Mouse (Mus musculus): ENCODE results near the gene Mthfd1. TPM values are rescaled to one million over a fixed set of nuclear protein-coding genes. Genes with fewer than 3 reads are reported as not detected.
A peak's percentile ranks its signal among the peaks of the same experiment; 100 is the strongest.

The Mthfd1 gene
- polyA plus RNA-seq, 1 experiment from 2014 or later, result 102 TPM

DNA sequence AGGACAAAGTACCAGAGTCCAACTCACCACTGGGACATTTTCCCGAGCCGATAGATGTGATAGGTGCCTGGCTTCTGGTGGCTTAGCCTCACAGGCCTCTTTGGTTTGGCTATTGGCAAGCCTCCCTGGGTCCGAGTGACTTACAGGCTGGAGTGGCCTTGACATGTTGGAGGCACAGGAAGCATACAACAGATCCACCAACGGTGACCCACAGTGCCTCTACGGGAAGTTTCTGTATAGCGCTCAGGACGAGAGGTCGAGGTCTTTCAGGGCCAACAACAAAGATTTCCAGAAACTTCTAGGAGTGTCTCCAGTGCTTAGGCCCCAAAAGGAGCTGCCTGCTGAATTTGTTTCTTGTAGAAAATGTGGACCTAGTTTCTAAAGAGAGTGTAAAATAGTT lies 10.1 kb upstream of the Mthfd1 start:
- H3K9ac ChIP-seq, result no peak overlapping the region
- H3K4me3 ChIP-seq (replicated peaks), result no peak overlapping the region
- no peak overlapping the region for H3K4me2 ChIP-seq (replicated peaks)
- WGBS, result 83% methylated on average over 8 of the region's 8 CpGs
- no peaks in the 10 kb centered on the region for H3K9me3 ChIP-seq
- H3K36me3 ChIP-seq, result no peaks in the 10 kb centered on the region
- H3K4me1 ChIP-seq (replicated peaks), result no peaks in the 10 kb centered on the region
- no peaks in the 10 kb centered on the region for H3K27me3 ChIP-seq (replicated peaks)
- no peak for ATAC-seq
- no peak overlapping the region for H3K27ac ChIP-seq

DNA sequence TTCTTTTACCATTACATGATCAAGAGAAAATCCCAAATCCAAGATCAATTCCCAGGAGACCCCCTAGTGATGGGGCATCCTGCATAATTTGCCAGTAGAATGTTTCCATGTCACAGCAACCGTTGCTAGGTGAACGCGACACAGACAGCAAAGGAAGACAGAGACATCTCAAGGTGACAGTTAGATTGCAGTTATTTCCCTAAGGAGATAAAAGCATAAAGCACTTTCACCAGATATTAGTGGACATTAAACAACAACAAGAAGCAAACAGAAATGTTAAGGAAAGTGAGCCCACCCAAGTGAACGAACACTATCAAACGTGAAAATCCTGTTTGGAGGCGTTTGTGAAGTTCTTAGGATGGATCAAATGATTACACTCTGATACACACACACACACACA lies 8.5 kb upstream of the Mthfd1 start, which contains the start of gene Tex21:
Gene Tex21, minus strand, starts transcription at position 101 of the 400 bp plus-strand sequence.
- Histone ChIP-seq H3K9ac (no peak within 1 kb of the TSS), H3K36me3 (no peaks in the 10 kb centered on the region), H3K27me3 (replicated peaks) (no peaks in the 10 kb centered on the region), H3K4me3 (replicated peaks) (no peak within 1 kb of the TSS), H3K9me3 (no peaks in the 10 kb centered on the region), H3K4me2 (replicated peaks) (no peak within 1 kb of the TSS), H3K4me1 (replicated peaks) (no peaks in the 10 kb centered on the region), H3K27ac (no peak within 1 kb of the TSS)
- no peak for ATAC-seq
- WGBS, result 80% methylated on average over 6 of the region's 6 CpGs

DNA sequence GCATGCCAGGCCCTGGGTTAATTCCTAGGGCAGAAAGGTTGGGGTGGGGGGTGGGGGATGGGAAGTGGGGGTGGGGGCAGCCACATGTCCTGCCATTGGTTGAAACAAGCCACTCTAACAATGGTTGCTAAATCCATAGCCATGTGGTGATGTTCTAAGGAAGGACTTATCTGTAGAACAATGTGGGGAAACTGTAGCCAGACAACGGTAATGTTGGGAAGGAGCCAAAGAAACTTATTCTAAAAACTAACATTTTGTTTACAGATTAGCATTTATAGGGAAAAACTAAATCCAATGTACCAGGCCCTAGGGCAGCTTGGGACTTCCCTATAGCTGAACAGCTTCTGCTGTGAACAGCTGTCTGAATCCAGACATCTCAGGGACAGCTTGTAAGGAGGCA lies 2.0 kb upstream of the Mthfd1 start:
- Histone ChIP-seq H3K4me3 (replicated peaks) (no peak overlapping the region), H3K9ac (no peak overlapping the region), H3K4me1 (replicated peaks) (0 out of 2 replicates have a peak, but pooled peaks cover 3% of the 10 kb centered on the region), H3K36me3 (no peaks in the 10 kb centered on the region), H3K27me3 (replicated peaks) (no peaks in the 10 kb centered on the region), H3K27ac (no peak overlapping the region), H3K4me2 (replicated peaks) (no peak overlapping the region), H3K9me3 (no peaks in the 10 kb centered on the region)
- 79% methylated on average over 1 of the region's 1 CpGs for WGBS
- ATAC-seq, result no peak

DNA sequence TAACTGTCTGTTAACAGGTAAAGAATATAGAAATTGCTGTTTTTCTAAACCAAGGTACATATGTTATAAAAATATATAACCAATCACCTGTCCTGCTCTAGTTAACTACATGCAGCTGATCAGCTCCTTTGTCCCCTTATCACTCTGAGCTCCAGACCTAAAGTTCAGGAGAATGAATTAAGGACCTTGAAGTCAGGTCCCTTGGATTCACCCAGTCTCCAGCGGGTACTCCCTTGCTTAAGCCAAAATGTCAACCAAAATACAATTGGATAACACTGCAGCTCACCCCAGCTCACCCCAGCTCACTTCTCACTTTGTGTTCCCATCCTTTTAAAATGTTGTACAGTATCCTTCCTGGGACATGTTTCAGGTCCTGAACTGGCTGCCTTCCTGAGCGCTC lies 1.5 kb upstream of the Mthfd1 start:
- Histone ChIP-seq H3K27ac (no peak overlapping the region), H3K4me2 (replicated peaks) (no peak overlapping the region), H3K27me3 (replicated peaks) (no peaks in the 10 kb centered on the region), H3K4me1 (replicated peaks) (0 out of 2 replicates have a peak, but pooled peaks cover 3% of the 10 kb centered on the region), H3K9ac (no peak overlapping the region), H3K4me3 (replicated peaks) (no peak overlapping the region), H3K9me3 (no peaks in the 10 kb centered on the region), H3K36me3 (no peaks in the 10 kb centered on the region)
- WGBS, result 87% methylated on average over 2 of the region's 2 CpGs
- no peak for ATAC-seq

DNA sequence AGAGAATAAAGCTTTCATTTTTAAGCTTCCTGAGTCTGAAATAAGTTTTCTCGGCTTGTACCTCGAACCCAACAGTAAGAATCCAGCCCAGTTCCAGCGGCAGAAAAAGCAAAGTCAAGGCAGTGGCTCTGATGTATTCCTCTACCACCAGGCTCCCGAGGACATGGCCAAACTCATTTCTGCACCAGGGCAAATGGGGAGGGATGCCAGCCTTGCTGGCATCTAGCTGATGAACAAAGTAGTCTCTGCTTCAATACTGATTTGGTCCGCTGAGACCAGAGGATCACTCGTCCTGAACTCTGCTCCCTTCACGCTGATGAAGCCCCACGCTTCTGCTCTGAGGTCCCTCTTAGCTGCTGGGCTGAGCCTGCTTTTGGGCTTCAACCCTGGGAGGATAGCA lies 1.1 kb upstream of the Mthfd1 start:
- Histone ChIP-seq H3K4me2 (replicated peaks) (no peak overlapping the region), H3K36me3 (no peaks in the 10 kb centered on the region), H3K27me3 (replicated peaks) (no peaks in the 10 kb centered on the region), H3K27ac (no peak overlapping the region), H3K4me3 (replicated peaks) (no peak overlapping the region), H3K9me3 (no peaks in the 10 kb centered on the region), H3K9ac (no peak overlapping the region), H3K4me1 (replicated peaks) (0 out of 2 replicates have a peak, but pooled peaks cover 3% of the 10 kb centered on the region)
- WGBS, result 73% methylated on average over 8 of the region's 8 CpGs
- ATAC-seq, result no peak

DNA sequence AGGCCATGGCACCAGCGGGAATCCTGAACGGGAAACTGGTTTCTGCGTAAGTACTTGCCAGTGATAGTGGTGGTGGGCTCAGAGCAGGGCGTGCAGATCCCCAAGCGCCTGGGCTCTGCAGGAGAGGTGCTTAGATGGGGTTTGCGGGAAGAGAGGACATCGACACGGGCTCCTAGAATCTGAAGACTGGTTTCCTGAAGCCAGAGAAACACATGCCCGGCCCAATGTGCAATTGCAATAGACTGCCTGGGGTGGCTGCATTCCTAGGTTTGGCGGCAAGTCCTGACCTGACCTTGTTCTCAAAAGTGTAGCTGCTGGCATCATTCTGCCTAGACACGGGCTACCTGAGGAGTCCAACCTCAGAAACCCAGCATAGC lies 389 bp downstream of the Mthfd1 start:
- H3K9me3 ChIP-seq, result no peaks in the 10 kb centered on the region
- under 1% methylated on average over 11 of the region's 11 CpGs for WGBS
- ATAC-seq, result peak; percentile 44
- peak overlapping the region; percentile 90 for H3K4me2 ChIP-seq (replicated peaks)
- H3K27me3 ChIP-seq (replicated peaks), result no peaks in the 10 kb centered on the region
- H3K36me3 ChIP-seq, result no peaks in the 10 kb centered on the region
- peak overlapping the region; percentile 66 for H3K4me3 ChIP-seq (replicated peaks)
- 0 out of 2 replicates have a peak, but pooled peaks cover 3% of the 10 kb centered on the region for H3K4me1 ChIP-seq (replicated peaks)
- H3K27ac ChIP-seq, result peak overlapping the region; percentile 67
- peak overlapping the region; percentile 66 for H3K9ac ChIP-seq

DNA sequence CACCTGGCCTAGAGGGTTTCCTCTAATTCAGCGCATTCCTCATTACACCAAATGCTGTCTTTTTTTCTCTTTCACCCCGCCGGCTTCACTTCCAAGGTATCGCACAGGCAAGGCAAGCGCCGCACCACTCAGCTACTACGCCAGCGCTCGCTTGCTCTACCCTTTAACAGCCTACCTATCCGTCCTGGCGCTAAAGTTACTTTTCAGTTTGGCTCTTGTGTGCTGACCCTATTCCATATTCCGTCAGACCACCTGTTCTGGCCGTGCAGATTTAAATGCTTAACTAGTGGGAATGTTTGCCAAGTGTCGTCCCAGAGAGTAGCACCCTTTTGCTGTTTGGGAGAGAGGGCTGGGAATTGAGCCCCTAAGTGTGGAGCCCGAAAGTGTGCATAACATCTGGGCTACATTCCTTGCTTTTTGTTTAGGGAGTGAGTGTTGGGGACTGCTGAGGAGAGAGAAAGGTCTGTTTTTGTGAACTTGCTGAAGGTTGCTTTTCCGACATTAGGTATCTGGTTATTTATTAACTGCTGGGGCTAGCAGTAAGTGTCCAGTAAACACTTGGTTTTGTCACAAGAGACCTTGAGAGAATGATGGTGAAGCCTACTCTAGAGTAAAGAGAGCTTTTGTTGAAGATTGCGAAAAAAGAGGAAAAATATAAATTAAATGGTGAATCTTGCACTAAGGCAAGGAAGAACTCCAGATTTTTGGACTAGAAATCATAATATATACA lies 1.2 kb downstream of the Mthfd1 start:
- 0 out of 2 replicates have a peak overlapping the region, but pooled peaks have one; percentile 34 for H3K27ac ChIP-seq
- H3K36me3 ChIP-seq, result no peaks in the 10 kb centered on the region
- H3K4me2 ChIP-seq (replicated peaks), result peak overlapping the region; percentile 90
- no peak for ATAC-seq
- H3K4me1 ChIP-seq (replicated peaks), result 0 out of 2 replicates have a peak, but pooled peaks cover 3% of the 10 kb centered on the region
- 7% methylated on average over 17 of the region's 17 CpGs for WGBS
- peak overlapping the region; percentile 66 for H3K4me3 ChIP-seq (replicated peaks)
- no peaks in the 10 kb centered on the region for H3K27me3 ChIP-seq (replicated peaks)
- H3K9ac ChIP-seq, result peak overlapping the region; percentile 66
- H3K9me3 ChIP-seq, result no peaks in the 10 kb centered on the region

DNA sequence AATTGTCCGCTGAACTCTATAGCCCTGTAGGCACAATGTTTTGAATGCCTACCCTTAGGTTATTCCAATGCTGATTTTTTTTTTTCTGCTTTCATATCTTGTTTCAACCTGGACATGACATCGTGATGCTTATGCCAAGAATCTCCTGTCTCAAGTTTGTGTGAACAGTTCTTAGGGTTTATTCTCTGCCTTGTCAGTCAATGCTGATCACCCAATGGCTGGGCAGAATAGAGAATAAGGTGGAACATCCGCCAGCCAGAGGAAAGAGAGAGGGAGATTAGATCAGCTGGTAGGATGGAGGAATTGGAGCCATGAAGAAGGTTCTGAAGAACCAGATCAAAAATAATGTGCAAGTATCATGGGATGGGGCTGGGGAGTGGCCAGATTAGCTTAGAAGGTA lies 5.6 kb downstream of the Mthfd1 start:
- Histone ChIP-seq H3K27ac (no peak overlapping the region), H3K4me2 (replicated peaks) (no peak overlapping the region), H3K4me1 (replicated peaks) (0 out of 2 replicates have a peak, but pooled peaks cover 3% of the 10 kb centered on the region), H3K9me3 (no peaks in the 10 kb centered on the region), H3K36me3 (no peaks in the 10 kb centered on the region), H3K9ac (no peak overlapping the region), H3K27me3 (replicated peaks) (no peaks in the 10 kb centered on the region), H3K4me3 (replicated peaks) (no peak overlapping the region)
- WGBS, result 87% methylated on average over 3 of the region's 3 CpGs
- ATAC-seq, result no peak

DNA sequence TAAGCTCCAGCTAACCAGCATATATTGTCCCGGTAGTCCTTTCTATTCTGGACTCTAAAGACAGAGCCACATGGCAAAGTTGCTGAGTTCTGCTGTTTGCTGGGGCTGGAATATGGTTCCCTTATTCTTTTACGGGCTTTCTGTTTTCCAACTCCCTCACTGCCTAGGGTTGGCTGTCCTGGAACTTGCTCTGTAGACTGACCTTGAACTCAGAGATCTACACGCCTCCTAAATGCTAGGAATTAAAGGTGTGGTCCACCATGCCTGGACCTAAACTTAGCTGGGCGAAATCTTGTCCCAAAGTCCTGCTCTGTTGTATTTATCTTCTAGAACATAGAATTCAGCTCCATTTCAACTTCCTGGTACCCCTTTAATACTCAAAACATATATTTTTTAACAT lies 6.5 kb downstream of the Mthfd1 start:
- H3K4me2 ChIP-seq (replicated peaks), result no peak overlapping the region
- no peaks in the 10 kb centered on the region for H3K36me3 ChIP-seq
- H3K4me3 ChIP-seq (replicated peaks), result no peak overlapping the region
- no peak for ATAC-seq
- H3K9ac ChIP-seq, result no peak overlapping the region
- WGBS, result 77% methylated on average over 4 of the region's 4 CpGs
- no peaks in the 10 kb centered on the region for H3K9me3 ChIP-seq
- H3K27me3 ChIP-seq (replicated peaks), result no peaks in the 10 kb centered on the region
- no peaks in the 10 kb centered on the region for H3K4me1 ChIP-seq (replicated peaks)
- no peak overlapping the region for H3K27ac ChIP-seq

DNA sequence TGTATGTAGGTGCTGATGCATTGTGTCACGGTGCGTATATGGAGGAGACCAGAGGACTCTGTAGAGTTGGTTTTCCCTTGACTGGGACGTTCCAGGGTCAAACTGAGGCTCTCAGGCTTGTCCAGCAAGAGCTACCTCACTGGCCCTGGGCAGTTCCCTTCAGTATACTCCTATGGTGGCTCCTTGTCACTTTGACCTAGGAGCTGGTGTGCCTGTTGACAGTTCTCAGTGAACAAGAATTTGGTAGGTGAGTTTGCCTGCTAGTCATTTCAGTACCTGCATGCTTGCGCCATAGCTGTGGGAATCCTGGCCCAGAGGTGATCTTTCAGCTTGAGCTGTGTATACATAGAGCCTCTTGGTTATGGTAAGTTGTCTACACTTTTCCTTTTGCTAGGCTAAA lies 7.8 kb downstream of the Mthfd1 start:
- Histone ChIP-seq H3K9me3 (no peaks in the 10 kb centered on the region), H3K36me3 (no peaks in the 10 kb centered on the region), H3K27me3 (replicated peaks) (no peaks in the 10 kb centered on the region), H3K27ac (no peak overlapping the region), H3K4me1 (replicated peaks) (no peaks in the 10 kb centered on the region), H3K4me3 (replicated peaks) (no peak overlapping the region), H3K9ac (no peak overlapping the region), H3K4me2 (replicated peaks) (no peak overlapping the region)
- WGBS, result 92% methylated on average over 4 of the region's 4 CpGs
- no peak for ATAC-seq

DNA sequence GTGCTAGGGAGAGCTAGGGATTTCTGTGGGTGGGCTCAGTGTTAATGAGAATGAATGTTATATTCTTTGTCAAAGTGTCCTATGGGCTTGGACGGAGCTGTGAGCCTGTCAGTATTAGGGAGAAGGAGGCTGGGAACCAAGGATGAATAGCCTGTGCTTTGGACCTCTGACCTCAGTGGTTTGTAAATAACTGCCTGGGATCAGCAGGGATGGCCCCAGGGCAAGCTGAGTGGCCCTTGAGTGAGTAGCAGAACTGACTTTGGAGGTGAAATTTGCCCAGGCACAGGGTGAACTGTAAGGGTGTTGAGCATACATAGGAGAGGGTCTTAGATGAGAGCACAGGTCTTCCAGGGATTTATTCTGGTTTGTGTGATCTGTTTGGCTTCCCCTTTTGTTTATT lies 8.8 kb downstream of the Mthfd1 start:
- Histone ChIP-seq H3K9ac (no peak overlapping the region), H3K27ac (no peak overlapping the region), H3K4me2 (replicated peaks) (no peak overlapping the region), H3K4me3 (replicated peaks) (no peak overlapping the region), H3K36me3 (no peaks in the 10 kb centered on the region), H3K27me3 (replicated peaks) (no peaks in the 10 kb centered on the region), H3K9me3 (no peaks in the 10 kb centered on the region), H3K4me1 (replicated peaks) (no peaks in the 10 kb centered on the region)
- WGBS, result 85% methylated on average over 1 of the region's 1 CpGs
- no peak for ATAC-seq

DNA sequence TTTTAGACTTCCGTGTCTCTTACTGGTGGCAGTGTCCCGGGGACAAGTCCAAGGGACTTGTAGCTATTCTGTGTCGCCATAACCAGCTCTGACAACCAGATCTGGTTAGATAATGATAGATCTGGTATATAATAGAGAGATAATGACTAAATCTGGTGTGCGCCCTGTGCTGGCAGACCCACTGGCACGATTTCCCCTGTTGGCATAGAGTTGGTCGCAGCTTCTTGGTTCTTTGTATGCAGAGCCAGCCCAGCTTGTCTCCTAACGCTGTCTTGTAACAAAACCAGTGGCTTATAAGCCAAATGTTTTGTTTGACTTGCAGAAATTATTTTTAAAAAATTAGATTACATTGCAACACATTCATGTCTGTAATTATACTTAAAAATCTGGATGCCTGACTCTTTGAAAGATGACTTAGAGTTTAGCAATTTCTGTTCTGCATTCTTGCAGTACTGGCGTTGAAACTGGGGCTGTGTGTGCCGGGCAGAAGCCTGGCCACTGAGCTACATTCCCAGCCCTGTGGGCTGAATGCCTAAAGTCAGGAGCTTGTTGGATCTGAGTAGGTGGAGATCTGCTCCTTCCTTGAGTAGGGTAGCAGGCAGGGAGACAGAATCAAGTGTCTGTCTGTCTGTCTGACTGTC lies 9.3 kb downstream of the Mthfd1 start:
- Histone ChIP-seq H3K9ac (no peak overlapping the region), H3K4me1 (replicated peaks) (no peaks in the 10 kb centered on the region), H3K4me3 (replicated peaks) (no peak overlapping the region), H3K36me3 (no peaks in the 10 kb centered on the region), H3K27ac (no peak overlapping the region), H3K27me3 (replicated peaks) (no peaks in the 10 kb centered on the region), H3K4me2 (replicated peaks) (no peak overlapping the region), H3K9me3 (no peaks in the 10 kb centered on the region)
- 86% methylated on average over 9 of the region's 9 CpGs for WGBS
- ATAC-seq, result no peak

DNA sequence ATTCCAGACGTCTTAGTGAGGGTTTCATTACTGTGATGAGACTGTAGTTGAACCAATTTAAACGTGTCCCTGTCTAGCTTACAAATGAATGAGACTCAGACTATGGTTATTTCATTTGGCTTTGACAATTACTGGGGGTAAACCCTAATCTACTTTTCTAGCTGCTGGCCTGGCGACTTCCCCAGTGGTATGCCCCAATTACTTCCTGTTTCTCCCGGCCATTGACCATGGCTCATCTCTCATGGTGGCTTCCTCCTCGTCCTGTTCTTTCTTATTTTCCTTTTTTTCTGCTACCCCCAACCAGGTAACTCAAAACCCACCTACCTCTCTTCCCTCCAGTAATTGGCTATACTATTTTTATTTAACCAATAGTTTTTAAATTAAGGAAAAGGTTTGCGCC lies 9.9 kb downstream of the Mthfd1 start:
- 71% methylated on average over 6 of the region's 6 CpGs for WGBS
- Histone ChIP-seq H3K27me3 (replicated peaks) (no peaks in the 10 kb centered on the region), H3K9me3 (no peaks in the 10 kb centered on the region), H3K4me2 (replicated peaks) (no peak overlapping the region), H3K36me3 (no peaks in the 10 kb centered on the region), H3K27ac (no peak overlapping the region), H3K9ac (no peak overlapping the region), H3K4me3 (replicated peaks) (no peak overlapping the region), H3K4me1 (replicated peaks) (no peaks in the 10 kb centered on the region)
- no peak for ATAC-seq
